Mouse (Mus musculus) liver, embryonic 12.5 days (tissue): Measurements from ENCODE around the gene Cux1. TPM values are rescaled to one million over a fixed set of nuclear protein-coding genes. Genes with fewer than 3 reads are reported as not detected.

Experiments
- ATAC-seq: fragments of 200-750 bp; cut with Nextera tagmentation; 2 replicates; pipeline ENCODE4 v1.8.0; 2017; ENCODE audit warnings: moderate number of reproducible peaks, mild to moderate bottlenecking, moderate library complexity
- H3K27ac ChIP-seq: fragments of 300-500 bp; sonication (generic); 2 replicates; pipeline ENCODE4 v1.5.1; 2016; ENCODE audit warnings: mild to moderate bottlenecking
- H3K27me3 ChIP-seq: fragments of 300-500 bp; sonication (generic); replicated peaks from 2 replicates; pipeline ENCODE4 v1.6.1; 2016; ENCODE audit warnings: mild to moderate bottlenecking, moderate library complexity
- H3K36me3 ChIP-seq: fragments of 300-500 bp; sonication (generic); 2 replicates; pipeline ENCODE4 v1.6.1; 2016; ENCODE audit warnings: mild to moderate bottlenecking, moderate library complexity
- H3K4me1 ChIP-seq: fragments of 300-500 bp; sonication (generic); 2 replicates; pipeline ENCODE4 v1.6.1; 2016
- H3K4me2 ChIP-seq: fragments of 300-500 bp; sonication (generic); 2 replicates; pipeline ENCODE4 v1.6.1; 2016; ENCODE audit warnings: mild to moderate bottlenecking, moderate library complexity
- H3K4me3 ChIP-seq: fragments of 300-500 bp; sonication (generic); 2 replicates; pipeline ENCODE4 v1.5.1; 2016; ENCODE audit warnings: mild to moderate bottlenecking, moderate library complexity
- H3K9ac ChIP-seq: fragments of 300-500 bp; sonication (generic); 2 replicates; pipeline ENCODE4 v1.6.1; 2016; ENCODE audit warnings: mild to moderate bottlenecking, moderate library complexity
- H3K9me3 ChIP-seq: fragments of 300-500 bp; sonication (generic); replicated peaks from 2 replicates; pipeline ENCODE4 v1.6.1; 2016; ENCODE audit warnings: mild to moderate bottlenecking, moderate library complexity
- WGBS: fragments of 180-500 bp; shearing (Covaris S2); methylation state at CpG from one replicate; pipeline ENCODE4 v1.1.7; 2016; ENCODE audit not compliant: insufficient replicate concordance; 5-methylcytosine and 5-hydroxymethylcytosine counted together
- polyA plus RNA-seq: library from polyadenylated mRNA; unstranded; fragments of >200 nt; fragmentation: Nextera tagmentation; extraction: Ambion mirVana; gene quantifications from 2 replicates; pipeline ENCODE4 v1.2.1, GENCODE M21; 2016

Cux1 gene
- polyA plus RNA-seq, 1 experiment from 2014 or later = 29.8 TPM

GRCm38 (mm10) chr5:136566001-136566811 is 1.1 kb downstream of the Cux1 start:
- H3K9me3 ChIP-seq = no peaks in the 10 kb centered on the region
- peak overlapping the region; percentile 87 for H3K9ac ChIP-seq
- ATAC-seq = peak; percentile 44
- peaks cover 51% of the 10 kb centered on the region for H3K4me1 ChIP-seq
- peak overlapping the region; percentile 100 for H3K4me2 ChIP-seq
- peaks cover 39% of the 10 kb centered on the region for H3K27me3 ChIP-seq
- H3K27ac ChIP-seq = peak overlapping the region; percentile 77
- H3K4me3 ChIP-seq = peak overlapping the region; percentile 94
- under 1% methylated on average over 70 of the region's 79 CpGs for WGBS
- H3K36me3 ChIP-seq = no peaks in the 10 kb centered on the region

- 2% methylated on average over 32 of the region's 32 CpGs for WGBS
- Histone ChIP-seq H3K4me1 (peaks cover 58% of the 10 kb centered on the region), H3K9me3 (no peaks in the 10 kb centered on the region), H3K36me3 (no peaks in the 10 kb centered on the region), H3K9ac (peak overlapping the region; percentile 87), H3K27me3 (peaks cover 32% of the 10 kb centered on the region), H3K27ac (no peak overlapping the region; the same call in 1 of the 2 replicates), H3K4me2 (peak overlapping the region; percentile 100), H3K4me3 (peak overlapping the region; percentile 94)
- ATAC-seq = no peak
These were observed 1.9 kb downstream of the Cux1 start for GRCm38 (mm10) chr5:136565311-136565811.

GRCm38 (mm10) chr5:136564613-136565299 is 2.5 kb downstream of the Cux1 start:
- ATAC-seq = no peak
- Histone ChIP-seq H3K4me1 (peaks cover 60% of the 10 kb centered on the region), H3K27ac (no peak overlapping the region), H3K27me3 (peaks cover 25% of the 10 kb centered on the region), H3K4me2 (peak overlapping the region; percentile 100), H3K9me3 (no peaks in the 10 kb centered on the region), H3K36me3 (no peaks in the 10 kb centered on the region), H3K9ac (peak overlapping the region; percentile 87), H3K4me3 (peak overlapping the region; percentile 94)
- WGBS = 38% methylated on average over 11 of the region's 11 CpGs

- Histone ChIP-seq H3K27me3 (peaks cover 18% of the 10 kb centered on the region), H3K9me3 (no peaks in the 10 kb centered on the region), H3K9ac (no peak overlapping the region), H3K4me1 (peaks cover 62% of the 10 kb centered on the region), H3K27ac (no peak overlapping the region), H3K4me3 (no peak overlapping the region), H3K4me2 (0 out of 2 replicates have a peak overlapping the region, but pooled peaks have one; percentile 11), H3K36me3 (no peaks in the 10 kb centered on the region)
- 52% methylated on average over 3 of the region's 3 CpGs for WGBS
- ATAC-seq = no peak
These were observed 3.3 kb downstream of the Cux1 start for GRCm38 (mm10) chr5:136563996-136564395.

- no peaks in the 10 kb centered on the region for H3K36me3 ChIP-seq
These were observed 4.2 kb downstream of the Cux1 start for GRCm38 (mm10) chr5:136563104-136563503.

GRCm38 (mm10) chr5:136562212-136562611 is 5.1 kb downstream of the Cux1 start:
- Histone ChIP-seq H3K4me2 (no peak overlapping the region), H3K27me3 (0 out of 2 replicates have a peak, but pooled peaks cover under 1% of the 10 kb centered on the region), H3K27ac (no peak overlapping the region), H3K4me3 (no peak overlapping the region), H3K9ac (no peak overlapping the region), H3K4me1 (peaks cover 49% of the 10 kb centered on the region), H3K36me3 (no peaks in the 10 kb centered on the region), H3K9me3 (no peaks in the 10 kb centered on the region)
- 76% methylated on average over 1 of the region's 1 CpGs for WGBS
- ATAC-seq = no peak

More at GRCm38 (mm10) chr5:136563104-136563503, 4.2 kb downstream of the Cux1 start:
- H3K4me3 ChIP-seq = no peak overlapping the region
- H3K9ac ChIP-seq = no peak overlapping the region
- WGBS = 56% methylated on average over 4 of the region's 4 CpGs
- no peaks in the 10 kb centered on the region for H3K9me3 ChIP-seq
- no peak for ATAC-seq
- H3K4me2 ChIP-seq = no peak overlapping the region
- no peak overlapping the region for H3K27ac ChIP-seq
- peaks cover 54% of the 10 kb centered on the region for H3K4me1 ChIP-seq
- H3K27me3 ChIP-seq = peaks cover 9% of the 10 kb centered on the region

- no peaks in the 10 kb centered on the region for H3K9me3 ChIP-seq
- no peak overlapping the region for H3K4me2 ChIP-seq
- 87% methylated on average over 1 of the region's 1 CpGs for WGBS
- H3K9ac ChIP-seq = no peak overlapping the region
- no peaks in the 10 kb centered on the region for H3K27me3 ChIP-seq
- H3K27ac ChIP-seq = no peak overlapping the region
- ATAC-seq = no peak
- no peak overlapping the region for H3K4me3 ChIP-seq
- peaks cover 55% of the 10 kb centered on the region for H3K4me1 ChIP-seq
- 0 out of 2 replicates have a peak, but pooled peaks cover 3% of the 10 kb centered on the region for H3K36me3 ChIP-seq
These were observed 5.6 kb downstream of the Cux1 start for GRCm38 (mm10) chr5:136561641-136562040.

GRCm38 (mm10) chr5:136560656-136561055 is 6.6 kb downstream of the Cux1 start:
- Histone ChIP-seq H3K4me2 (no peak overlapping the region), H3K4me1 (peaks cover 61% of the 10 kb centered on the region), H3K4me3 (no peak overlapping the region), H3K9ac (no peak overlapping the region), H3K36me3 (0 out of 2 replicates have a peak, but pooled peaks cover 6% of the 10 kb centered on the region), H3K9me3 (no peaks in the 10 kb centered on the region), H3K27me3 (no peaks in the 10 kb centered on the region), H3K27ac (no peak overlapping the region)
- WGBS = 60% methylated on average over 7 of the region's 7 CpGs
- ATAC-seq = no peak

- Histone ChIP-seq H3K9ac (no peak overlapping the region), H3K4me3 (no peak overlapping the region), H3K27ac (no peak overlapping the region), H3K27me3 (no peaks in the 10 kb centered on the region), H3K36me3 (0 out of 2 replicates have a peak, but pooled peaks cover 6% of the 10 kb centered on the region), H3K4me1 (peaks cover 53% of the 10 kb centered on the region), H3K4me2 (no peak overlapping the region), H3K9me3 (no peaks in the 10 kb centered on the region)
- ATAC-seq = no peak
- WGBS = 54% methylated on average over 4 of the region's 4 CpGs
These were observed 9.8 kb downstream of the Cux1 start for GRCm38 (mm10) chr5:136557446-136557845.

- Histone ChIP-seq H3K4me1 (peaks cover 56% of the 10 kb centered on the region), H3K4me2 (no peak overlapping the region), H3K27me3 (no peaks in the 10 kb centered on the region), H3K4me3 (no peak overlapping the region), H3K36me3 (0 out of 2 replicates have a peak, but pooled peaks cover 6% of the 10 kb centered on the region), H3K9ac (no peak overlapping the region; the same call in 1 of the 2 replicates), H3K9me3 (no peaks in the 10 kb centered on the region), H3K27ac (no peak overlapping the region)
- no peak for ATAC-seq
- 77% methylated on average over 14 of the region's 14 CpGs for WGBS
These were observed 10.7 kb downstream of the Cux1 start for GRCm38 (mm10) chr5:136556328-136557262.

GRCm38 (mm10) chr5:136555703-136556102 is 11.6 kb downstream of the Cux1 start:
- H3K4me3 ChIP-seq = no peak overlapping the region
- ATAC-seq = no peak
- WGBS = 43% methylated on average over 5 of the region's 5 CpGs
- no peak overlapping the region for H3K9ac ChIP-seq
- peaks cover 58% of the 10 kb centered on the region for H3K4me1 ChIP-seq
- no peaks in the 10 kb centered on the region for H3K9me3 ChIP-seq
- 0 out of 2 replicates have a peak, but pooled peaks cover 6% of the 10 kb centered on the region for H3K36me3 ChIP-seq
- H3K4me2 ChIP-seq = no peak overlapping the region
- H3K27ac ChIP-seq = no peak overlapping the region
- no peaks in the 10 kb centered on the region for H3K27me3 ChIP-seq
